Mouse (Mus musculus) E14TG2a.4 (cell line): Measurements from ENCODE around the gene Syt15.

ENCODE experiments used
- CTCF ChIP-seq: conservative IDR thresholded peaks from 2 replicates; pipeline ENCODE4 v1.5.1; 2014; ENCODE audit warnings: low read length
- NANOG ChIP-seq: IDR thresholded peaks from 2 replicates; pipeline ENCODE4 v1.6.1; 2014; ENCODE audit warnings: borderline replicate concordance, low read length, mixed read lengths

- TF ChIP-seq CTCF: no peak
- no peak for TF ChIP-seq NANOG
These were observed 33.2 kb downstream of the Syt15 start for GRCm38 (mm10) chr14:34252470-34253145.
